In the genomic region with DNA sequence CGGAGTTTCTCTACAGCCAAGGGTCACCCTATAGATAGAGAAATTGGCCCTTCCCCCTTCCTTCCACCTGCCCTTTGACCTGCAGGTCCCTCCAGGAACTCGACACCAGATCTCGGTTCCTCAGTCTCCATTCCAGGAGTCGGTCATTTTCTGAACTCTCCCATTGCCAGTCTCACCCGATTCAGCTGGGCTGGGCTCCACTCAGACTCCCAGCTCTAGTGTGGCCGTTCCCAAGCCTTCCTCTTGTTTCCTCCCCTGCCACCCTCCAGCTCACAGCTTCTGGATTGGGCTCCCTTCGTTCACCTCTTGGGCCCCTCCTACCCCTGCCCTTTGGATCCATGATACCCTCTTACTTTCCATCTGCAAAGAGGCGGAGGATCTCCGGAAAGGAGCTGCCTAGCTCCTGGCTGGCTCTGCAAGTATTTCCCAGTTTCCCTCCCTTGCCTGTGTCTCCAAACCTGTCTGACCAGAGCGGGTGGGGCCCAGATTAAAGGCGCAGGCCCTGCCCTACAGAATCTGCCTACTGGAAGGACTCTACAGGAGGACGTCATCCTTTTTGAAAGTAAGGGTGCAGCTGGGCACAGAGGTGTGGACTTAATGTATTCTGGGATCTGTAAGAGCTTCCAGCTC, we compare ENCODE assay signal across 8 mouse cellular contexts. TPM values are rescaled to one million over a fixed set of nuclear protein-coding genes. Genes with fewer than 3 reads are reported as not detected.
A peak's percentile ranks its signal among the peaks of the same experiment; 100 is the strongest.
DNase-seq lines count a peak whose midpoint lies in the region; ATAC-seq lines count a peak whose summit lies in the region.

No protein-coding gene starts in this region.

- H3K4me1 ChIP-seq in liver, embryonic 15.5 days (replicated peaks), result peaks cover 54% of the 10 kb centered on the region

- H3K4me3 ChIP-seq in liver, embryonic 15.5 days (replicated peaks), result peak overlapping the region; percentile 73

- H3K36me3 ChIP-seq in liver, embryonic 15.5 days (replicated peaks), result no peaks in the 10 kb centered on the region; the same call in 1 of the 2 replicates

- no peaks in the 10 kb centered on the region for H3K9me3 ChIP-seq in liver, embryonic 15.5 days (replicated peaks)

- no peaks in the 10 kb centered on the region for H3K27me3 ChIP-seq in liver, embryonic 15.5 days

- peak overlapping the region; percentile 88 for H3K9ac ChIP-seq in liver, embryonic 15.5 days

- H3K27ac ChIP-seq in liver, embryonic 15.5 days (replicated peaks), result peak overlapping the region; percentile 96

- WGBS in liver, embryonic 15.5 days (ENCODE audit: insufficient replicate concordance), result 62% methylated on average over 12 of the region's 12 CpGs

- ATAC-seq in liver, embryonic 15.5 days (ENCODE audit: insufficient read depth), result no peak
- ATAC-seq in activated CD4-positive, CD25-positive, alpha-beta regulatory T cell, adult 4 months, result no peak

- DNase-seq in urinary bladder, postnatal 14 days (ENCODE audit: low spot score), result peak; percentile 83
- DNase-seq in urinary bladder, postnatal 4 days (ENCODE audit: low spot score in 2 of 2), result no peak
- DNase-seq in kidney, adult 9 months, result peak; percentile 59
- DNase-seq in layer of hippocampus, adult 11-12 months (ENCODE audit: low spot score), result no peak
- DNase-seq in gastrocnemius, adult 18-20 months (ENCODE audit: low spot score), result no peak
- no peak for DNase-seq in gastrocnemius, postnatal 25 days

- peak overlapping the region; percentile 84 for H3K4me2 ChIP-seq in liver, embryonic 15.5 days

RNA-seq across cellular contexts. Expression of a gene that starts 1.8 kb away (rescaled TPM):
- polyA plus RNA-seq in liver, embryonic 15.5 days (2015; fragmentation: Nextera tagmentation; extraction: Ambion mirVana), result 1.3 and 1.4 TPM in 2 replicates
- polyA plus RNA-seq in activated CD4-positive, CD25-positive, alpha-beta regulatory T cell, adult 4 months (2017; shearing (Covaris generic)), result 1 to 10 TPM in 1 of 2 experiments, under 1 TPM in 1; 0.78 to 1.3 TPM
- 1 to 10 TPM; 3.1 to 3.9 TPM for total RNA-seq in gastrocnemius, adult 18-20 months (2021)
- total RNA-seq in gastrocnemius, postnatal 25 days (2021), result 1 to 10 TPM; 1.7 TPM

RNA-seq across cellular contexts. Expression of a gene that starts 1.9 kb away (rescaled TPM):
- polyA plus RNA-seq in liver, embryonic 15.5 days (2015; fragmentation: Nextera tagmentation; extraction: Ambion mirVana), result 31.8 and 38.3 TPM in 2 replicates
- 10 to 100 TPM; 30.2 to 50.2 TPM for polyA plus RNA-seq in activated CD4-positive, CD25-positive, alpha-beta regulatory T cell, adult 4 months (2017; shearing (Covaris generic))
- total RNA-seq in gastrocnemius, adult 18-20 months (2021), result 10 to 100 TPM; 37.5 to 48.1 TPM
- 10 to 100 TPM; 37.4 to 43.4 TPM for total RNA-seq in gastrocnemius, postnatal 25 days (2021)

RNA-seq across cellular contexts. Expression of a gene that starts 9.3 kb away (rescaled TPM):
- 92.0 and 99.4 TPM in 2 replicates for polyA plus RNA-seq in liver, embryonic 15.5 days (2015; fragmentation: Nextera tagmentation; extraction: Ambion mirVana)
- 100 to 1,000 TPM; 356 to 375 TPM for polyA plus RNA-seq in activated CD4-positive, CD25-positive, alpha-beta regulatory T cell, adult 4 months (2017; shearing (Covaris generic))
- total RNA-seq in gastrocnemius, adult 18-20 months (2021), result 10 to 100 TPM; 41.2 to 41.8 TPM
- total RNA-seq in gastrocnemius, postnatal 25 days (2021), result 10 to 100 TPM; 36.2 to 43.9 TPM

RNA-seq across cellular contexts. Expression of a gene that starts 30.2 kb away (rescaled TPM):
- polyA plus RNA-seq in liver, embryonic 15.5 days (2015; fragmentation: Nextera tagmentation; extraction: Ambion mirVana), result 5.4 and 6.2 TPM in 2 replicates
- polyA plus RNA-seq in activated CD4-positive, CD25-positive, alpha-beta regulatory T cell, adult 4 months (2017; shearing (Covaris generic)), result not detected
- total RNA-seq in gastrocnemius, adult 18-20 months (2021), result under 1 TPM; 0.50 to 0.75 TPM
- 1 to 10 TPM in 1 of 2 experiments, under 1 TPM in 1; 0.51 to 1.1 TPM for total RNA-seq in gastrocnemius, postnatal 25 days (2021)

RNA-seq across cellular contexts. Expression of a gene that starts 37.2 kb away (rescaled TPM):
- polyA plus RNA-seq in liver, embryonic 15.5 days (2015; fragmentation: Nextera tagmentation; extraction: Ambion mirVana), result 243 and 252 TPM in 2 replicates
- polyA plus RNA-seq in activated CD4-positive, CD25-positive, alpha-beta regulatory T cell, adult 4 months (2017; shearing (Covaris generic)), result 100 to 1,000 TPM; 180 to 209 TPM
- 100 to 1,000 TPM in 1 of 2 experiments, 10 to 100 TPM in 1; 84.1 to 107 TPM for total RNA-seq in gastrocnemius, adult 18-20 months (2021)
- total RNA-seq in gastrocnemius, postnatal 25 days (2021), result 100 to 1,000 TPM; 104 to 115 TPM

Comparison
In these comparisons a context has a peak if more than half of its experiments do, and no peak if none do; other contexts are left out.
1. DNase-seq: peak in urinary bladder, postnatal 14 days (single experiment) and kidney, adult 9 months (single experiment); none in urinary bladder, postnatal 4 days (0 of 2), layer of hippocampus, adult 11-12 months (single experiment), gastrocnemius, adult 18-20 months (single experiment) and gastrocnemius, postnatal 25 days (single experiment).